Mouse (Mus musculus) mature B cell (primary cell): Measurements from ENCODE around the gene Fer.

Experiments
- in situ Hi-C: fragments of 300-500 bp; cut with MboI; formaldehyde crosslinking; loops from 2 replicates; pipeline ENCODE4 v1.14.3; 2019

The Fer gene

GRCm38 (mm10) chr17:63974253-63974652 lies 111.4 kb downstream of the Fer start:
- in situ Hi-C loops, result no loop called here

GRCm38 (mm10) chr17:63978794-63979571 lies 116.1 kb downstream of the Fer start:
- in situ Hi-C loops, result no loop called here

GRCm38 (mm10) chr17:63980167-63980566 lies 117.3 kb downstream of the Fer start:
- in situ Hi-C loops, result no loop called here

- in situ Hi-C loops, result no loop called here
These were observed 125.8 kb downstream of the Fer start for GRCm38 (mm10) chr17:63988710-63989109.

GRCm38 (mm10) chr17:63991160-63991559 lies 128.3 kb downstream of the Fer start:
- in situ Hi-C loops, result no loop called here

GRCm38 (mm10) chr17:63995921-63996320 lies 133.1 kb downstream of the Fer start:
- in situ Hi-C loops, result no loop called here

GRCm38 (mm10) chr17:63997643-63998042 lies 134.8 kb downstream of the Fer start:
- in situ Hi-C loops, result no loop called here

- in situ Hi-C loops, result no loop called here
These were observed 140.6 kb downstream of the Fer start for GRCm38 (mm10) chr17:64003444-64003843.

GRCm38 (mm10) chr17:64005575-64006249 lies 142.8 kb downstream of the Fer start:
- in situ Hi-C loops, result no loop called here

GRCm38 (mm10) chr17:64016606-64017005 lies 153.7 kb downstream of the Fer start:
- in situ Hi-C loops, result no loop called here

GRCm38 (mm10) chr17:64018240-64018639 lies 155.4 kb downstream of the Fer start:
- in situ Hi-C loops, result no loop called here

GRCm38 (mm10) chr17:64018870-64019269 lies 156.0 kb downstream of the Fer start:
- in situ Hi-C loops, result no loop called here

- in situ Hi-C loops, result no loop called here
These were observed 156.8 kb downstream of the Fer start for GRCm38 (mm10) chr17:64019646-64020045.

- in situ Hi-C loops, result no loop called here
These were observed 163.6 kb downstream of the Fer start for GRCm38 (mm10) chr17:64026485-64026884.

- in situ Hi-C loops, result no loop called here
These were observed 178.9 kb downstream of the Fer start for GRCm38 (mm10) chr17:64041771-64042170.

- in situ Hi-C loops, result no loop called here
These were observed 182.5 kb downstream of the Fer start for GRCm38 (mm10) chr17:64045326-64045725.

- in situ Hi-C loops, result no loop called here
These were observed 183.7 kb downstream of the Fer start for GRCm38 (mm10) chr17:64046557-64046956.

- in situ Hi-C loops, result no loop called here
These were observed 188.0 kb downstream of the Fer start for GRCm38 (mm10) chr17:64050911-64051310.

- in situ Hi-C loops, result no loop called here
These were observed 190.8 kb downstream of the Fer start for GRCm38 (mm10) chr17:64053636-64054035.

GRCm38 (mm10) chr17:64060529-64060928 lies 197.7 kb downstream of the Fer start:
- in situ Hi-C loops, result no loop called here

GRCm38 (mm10) chr17:64065243-64065642 lies 202.4 kb downstream of the Fer start:
- in situ Hi-C loops, result no loop called here

GRCm38 (mm10) chr17:64077392-64077791 lies 214.5 kb downstream of the Fer start:
- in situ Hi-C loops, result no loop called here

GRCm38 (mm10) chr17:64084751-64085150 lies 221.9 kb downstream of the Fer start:
- in situ Hi-C loops, result no loop called here
